Mouse (Mus musculus) lung, adult 18-20 months (tissue): ENCODE data around the gene Ubb.

Experiments used
- DNase-seq, 2 experiments: peaks; one replicate each; pipeline ENCODE4 v3.0.0; 2022; ENCODE audit warnings: mixed read lengths in 2 of 2

Ubb gene

GRCm38 (mm10) chr11:62584671-62585206 is 33.8 kb downstream of the Ubb start:
- DNase-seq, result no peak

GRCm38 (mm10) chr11:62587034-62587433 is 36.1 kb downstream of the Ubb start:
- no peak for DNase-seq

GRCm38 (mm10) chr11:62589391-62589790 is 38.4 kb downstream of the Ubb start:
- DNase-seq, result no peak

GRCm38 (mm10) chr11:62591026-62591425 is 40.1 kb downstream of the Ubb start:
- no peak for DNase-seq

GRCm38 (mm10) chr11:62591904-62592575 is 41.1 kb downstream of the Ubb start:
- no peak for DNase-seq

DNA sequence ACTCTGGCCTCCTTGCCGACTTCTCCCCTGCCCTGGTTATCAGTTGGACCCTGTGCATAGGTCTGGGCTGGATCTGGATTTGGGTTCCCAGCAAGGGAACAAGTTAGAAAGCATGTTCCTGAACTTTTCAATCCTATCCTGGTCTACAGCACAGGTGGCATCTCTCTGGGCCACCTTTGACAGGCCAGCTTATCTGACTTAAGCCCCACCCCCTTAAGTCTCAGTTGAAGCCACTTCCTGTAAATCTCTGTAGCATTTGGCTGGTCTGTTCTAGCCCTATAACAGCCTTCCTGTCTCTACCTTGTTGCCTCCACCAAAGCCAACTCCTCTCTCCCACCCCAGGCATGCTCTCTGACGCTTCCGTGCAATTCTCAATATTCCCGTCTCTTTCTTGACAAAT is 47.6 kb downstream of the Ubb start:
- DNase-seq, result no peak

GRCm38 (mm10) chr11:62601732-62602618 is 51.0 kb downstream of the Ubb start:
- DNase-seq, result no peak
